Mouse (Mus musculus): ENCODE measurements around the gene Mmp3.
"Not testable (repeated sequence)": the region's sequence is repeated elsewhere in the genome, so short reads cannot be mapped to it uniquely, and the experiment has no call there.

GRCm38 (mm10) chr9:7396556-7396955, 49.1 kb upstream of the Mmp3 start:
- TF ChIP-seq EP300, CTCF (IDR thresholded peaks at IDR 0.05): not testable (repeated sequence)
